Mouse (Mus musculus) cerebellum, adult 2 months (tissue): ENCODE data around the gene Brinp2.

Source experiments
- CTCF ChIP-seq: fragments of 200-500 bp; IDR thresholded peaks from 2 replicates; pipeline ENCODE4 v1.5.1; 2011; ENCODE audit warnings: low read depth, mild to moderate bottlenecking, control low read depth, low read length, moderate library complexity, borderline replicate concordance; ENCODE audit not compliant: insufficient read depth
- POLR2A ChIP-seq: fragments of 200-500 bp; IDR thresholded peaks from 2 replicates; pipeline ENCODE4 v1.6.1; 2011; ENCODE audit warnings: low read length, control low read depth, borderline replicate concordance; ENCODE audit not compliant: insufficient read depth

GRCm38 (mm10) chr1:158202932-158203331 lies 153.2 kb downstream of the Brinp2 start:
- TF ChIP-seq POLR2A, result no peak
- TF ChIP-seq CTCF, result no peak
